Mouse (Mus musculus): Measurements from ENCODE around the gene Sag.

- no peak for TF ChIP-seq CTCF (IDR thresholded peaks at IDR 0.05; ENCODE audit: borderline replicate concordance, control insufficient read depth, extremely low read depth, insufficient read depth, low read length, poor library complexity)
- TF ChIP-seq POLR2A (IDR thresholded peaks at IDR 0.05; ENCODE audit: control insufficient read depth, extremely low read depth, insufficient read depth, low read length, poor library complexity), result no peak
Measured at GRCm38 (mm10) chr1:87854851-87855251, 51.4 kb downstream of the Sag start.
